Mouse (Mus musculus) heart, embryonic 14.5 days (tissue): ENCODE data around the gene Krt12. TPM values are rescaled to one million over a fixed set of nuclear protein-coding genes. Genes with fewer than 3 reads are reported as not detected.

ENCODE experiments used
- ATAC-seq: fragments of 200-750 bp; cut with Nextera tagmentation; 2 replicates; pipeline ENCODE4 v1.8.0; 2017; ENCODE audit warnings: low read depth, moderate TSS enrichment; ENCODE audit not compliant: insufficient number of reproducible peaks, insufficient read depth, low FRiP score
- H3K27ac ChIP-seq, 2 experiments: fragments of 200-500 bp in 1 of 2; fragments of 300-500 bp in 1 of 2; sonication (generic) in 1 of 2; replicated peaks in 1 of 2; 2 replicates each; pipeline ENCODE4 v1.5.1; 2012 to 2014; ENCODE audit warnings: low read depth in 2 of 2, low read length in 2 of 2, control low read depth in 1 of 2, mild to moderate bottlenecking in 1 of 2, mixed read lengths in 1 of 2; ENCODE audit not compliant: control insufficient read depth in 1 of 2, insufficient read depth in 1 of 2
- H3K27me3 ChIP-seq: fragments of 300-500 bp; sonication (generic); 2 replicates; pipeline ENCODE4 v1.6.1; 2014; ENCODE audit warnings: mild to moderate bottlenecking, low read length, control low read depth; ENCODE audit not compliant: control insufficient read depth, insufficient read depth
- H3K36me3 ChIP-seq: fragments of 300-500 bp; sonication (generic); 2 replicates; pipeline ENCODE4 v1.6.1; 2014; ENCODE audit warnings: mild to moderate bottlenecking, control low read depth, low read length, mixed read lengths; ENCODE audit not compliant: control insufficient read depth, insufficient read depth
- H3K4me1 ChIP-seq, 2 experiments: fragments of 200-500 bp in 1 of 2; fragments of 300-500 bp in 1 of 2; sonication (generic) in 1 of 2; 2 replicates each; pipeline ENCODE4 v1.6.1; 2012 to 2014; ENCODE audit warnings: low read length in 2 of 2, control low read depth in 1 of 2, mixed read lengths in 1 of 2; ENCODE audit not compliant: control insufficient read depth in 2 of 2, insufficient read depth in 2 of 2
- H3K4me2 ChIP-seq: fragments of 300-500 bp; sonication (generic); 2 replicates; pipeline ENCODE4 v1.6.1; 2014; ENCODE audit warnings: mild to moderate bottlenecking, low read length
- H3K4me3 ChIP-seq, 2 experiments: fragments of 200-500 bp in 1 of 2; fragments of 300-500 bp in 1 of 2; sonication (generic) in 1 of 2; 2 replicates each; pipeline ENCODE4 v1.5.1; 2012 to 2014; ENCODE audit warnings: low read length in 2 of 2, mild to moderate bottlenecking in 2 of 2, control low read depth in 1 of 2, low read depth in 1 of 2, moderate library complexity in 1 of 2; ENCODE audit not compliant: control insufficient read depth in 1 of 2, insufficient read depth in 1 of 2
- H3K9ac ChIP-seq: fragments of 300-500 bp; sonication (generic); 2 replicates; pipeline ENCODE4 v1.6.1; 2014; ENCODE audit warnings: mild to moderate bottlenecking, low read length
- H3K9me3 ChIP-seq: fragments of 300-500 bp; sonication (generic); 2 replicates; pipeline ENCODE4 v1.6.1; 2016; ENCODE audit warnings: low read length, control low read depth; ENCODE audit not compliant: control insufficient read depth
- WGBS: fragments of 180-500 bp; shearing (Covaris S2); extraction: QIAGEN DNeasy Blood & Tissue Kit; methylation state at CpG from one replicate; pipeline ENCODE4 v1.1.7; 2014; 5-methylcytosine and 5-hydroxymethylcytosine counted together
- polyA plus RNA-seq: library from polyadenylated mRNA; unstranded; fragments of >200 nt; fragmentation: Nextera tagmentation; extraction: Ambion mirVana; gene quantifications from 2 replicates; pipeline ENCODE4 v1.2.1, GENCODE M21; 2014

Gene Krt12
- polyA plus RNA-seq, 1 experiment from 2014 or later = not detected

GRCm38 (mm10) chr11:99420586-99420985 lies 1.5 kb downstream of the Krt12 start:
- H3K9me3 ChIP-seq = no peaks in the 10 kb centered on the region
- no peak overlapping the region for H3K27ac ChIP-seq
- H3K4me2 ChIP-seq = no peak overlapping the region
- no peak for ATAC-seq
- no peak overlapping the region for H3K4me3 ChIP-seq
- H3K9ac ChIP-seq = no peak overlapping the region
- H3K27me3 ChIP-seq = no peaks in the 10 kb centered on the region
- H3K36me3 ChIP-seq = no peaks in the 10 kb centered on the region
- H3K4me1 ChIP-seq = no peaks in the 10 kb centered on the region
- 36% methylated on average over 10 of the region's 10 CpGs for WGBS

DNA sequence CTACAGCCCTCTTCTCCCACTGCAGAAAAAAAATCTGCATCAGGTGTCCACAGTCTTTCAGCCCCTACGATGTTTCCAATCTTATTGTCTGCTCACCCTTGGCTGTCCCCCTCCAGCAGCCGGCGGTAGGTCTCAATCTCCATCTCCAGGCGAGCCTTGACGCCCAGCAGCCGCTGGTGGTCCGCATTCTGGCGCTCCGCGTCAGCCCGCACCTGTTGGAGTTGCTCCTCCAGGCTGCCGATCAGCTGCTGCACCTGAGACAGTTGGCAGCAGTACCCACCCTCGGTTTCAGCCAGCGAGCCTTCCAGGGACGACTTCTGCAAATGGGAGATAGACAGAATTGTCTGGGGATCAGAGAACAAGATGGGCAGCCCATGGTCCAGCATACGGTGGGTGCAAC lies 4.2 kb downstream of the Krt12 start:
- no peak for ATAC-seq

DNA sequence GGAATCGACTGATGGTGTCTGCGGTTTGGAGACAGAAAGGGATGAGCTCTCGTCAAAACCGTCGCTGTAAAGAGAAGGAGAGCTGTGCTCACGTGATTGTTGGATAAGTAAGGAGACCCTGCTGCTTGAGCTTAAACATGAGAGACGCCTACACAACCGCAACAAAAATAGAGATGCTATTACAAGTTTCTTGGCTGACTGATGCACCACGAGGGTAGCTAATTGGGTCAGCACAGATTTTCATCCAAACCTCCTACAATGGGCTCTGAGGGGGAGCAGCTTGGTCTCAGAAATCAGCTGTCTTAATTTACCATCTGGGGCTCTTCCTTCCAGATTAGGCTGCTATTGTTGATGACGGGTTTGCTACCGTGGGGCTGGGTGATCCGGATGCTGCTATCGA lies 5.2 kb downstream of the Krt12 start:
- Histone ChIP-seq H3K4me2 (no peak overlapping the region), H3K27ac (no peak overlapping the region), H3K9ac (no peak overlapping the region), H3K9me3 (no peaks in the 10 kb centered on the region), H3K36me3 (no peaks in the 10 kb centered on the region), H3K27me3 (no peaks in the 10 kb centered on the region), H3K4me3 (no peak overlapping the region), H3K4me1 (no peaks in the 10 kb centered on the region)
- ATAC-seq = no peak
- WGBS = 74% methylated on average over 13 of the region's 13 CpGs

More for the DNA sequence above, 4.2 kb downstream of the Krt12 start:
- Histone ChIP-seq H3K36me3 (no peaks in the 10 kb centered on the region), H3K4me1 (no peaks in the 10 kb centered on the region), H3K4me3 (no peak overlapping the region), H3K9me3 (no peaks in the 10 kb centered on the region), H3K27ac (no peak overlapping the region), H3K4me2 (no peak overlapping the region), H3K9ac (no peak overlapping the region), H3K27me3 (no peaks in the 10 kb centered on the region)
- WGBS = 57% methylated on average over 16 of the region's 16 CpGs

DNA sequence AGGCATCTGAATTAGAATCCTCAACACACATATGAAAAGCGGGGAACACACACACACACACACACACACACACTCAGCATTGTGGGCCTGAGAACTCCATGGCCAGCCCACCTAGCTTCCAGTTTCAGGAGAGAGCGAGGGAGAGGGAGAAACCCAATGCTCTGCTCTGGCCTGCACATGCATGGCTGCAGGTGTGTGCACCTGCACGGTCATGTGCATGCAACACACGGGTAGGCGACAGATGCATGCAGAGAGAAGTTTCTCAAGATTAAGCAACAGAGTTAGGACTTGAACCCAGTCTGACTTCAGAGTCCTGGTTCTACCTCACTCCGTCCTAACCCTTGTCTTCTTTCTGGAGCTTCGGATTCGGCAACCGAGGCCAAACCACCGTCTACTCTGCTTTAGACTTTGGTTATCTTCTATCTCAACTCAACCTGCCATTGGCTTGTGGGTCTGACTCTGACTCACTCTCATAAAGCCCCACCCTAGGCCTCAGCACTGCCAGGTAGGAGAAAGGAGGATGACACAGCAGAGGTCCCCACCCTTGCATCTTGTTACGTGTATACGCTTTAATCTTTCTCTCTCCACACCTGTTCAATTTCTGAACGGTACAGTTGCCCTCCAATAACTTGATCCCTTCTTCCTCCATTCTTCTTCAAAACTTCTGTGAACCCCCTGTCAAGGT lies 7.5 kb downstream of the Krt12 start:
- H3K4me1 ChIP-seq = no peaks in the 10 kb centered on the region
- H3K4me2 ChIP-seq = no peak overlapping the region
- H3K4me3 ChIP-seq = no peak overlapping the region
- no peak overlapping the region for H3K27ac ChIP-seq
- WGBS = 87% methylated on average over 13 of the region's 13 CpGs
- no peak overlapping the region for H3K9ac ChIP-seq
- ATAC-seq = no peak
- H3K27me3 ChIP-seq = no peaks in the 10 kb centered on the region
- no peaks in the 10 kb centered on the region for H3K36me3 ChIP-seq
- H3K9me3 ChIP-seq = no peaks in the 10 kb centered on the region

- peaks cover 3% of the 10 kb centered on the region; the same call in 1 of the 2 replicates for H3K27me3 ChIP-seq
- H3K9me3 ChIP-seq = no peaks in the 10 kb centered on the region
- 16% methylated on average over 6 of the region's 6 CpGs for WGBS
- no peak overlapping the region for H3K4me3 ChIP-seq
- H3K4me2 ChIP-seq = no peak overlapping the region
- no peak for ATAC-seq
- no peaks in the 10 kb centered on the region for H3K4me1 ChIP-seq
- H3K9ac ChIP-seq = no peak overlapping the region
- no peak overlapping the region for H3K27ac ChIP-seq
- H3K36me3 ChIP-seq = no peaks in the 10 kb centered on the region
These were observed 8.8 kb downstream of the Krt12 start for GRCm38 (mm10) chr11:99413247-99413646.

GRCm38 (mm10) chr11:99406186-99406585 lies 15.9 kb downstream of the Krt12 start:
- Histone ChIP-seq H3K36me3 (no peaks in the 10 kb centered on the region), H3K4me2 (no peak overlapping the region), H3K27me3 (peaks cover 7% of the 10 kb centered on the region; the same call in 1 of the 2 replicates), H3K27ac (no peak overlapping the region), H3K9ac (no peak overlapping the region), H3K4me3 (no peak overlapping the region), H3K9me3 (no peaks in the 10 kb centered on the region), H3K4me1 (no peaks in the 10 kb centered on the region)
- 63% methylated on average over 10 of the region's 10 CpGs for WGBS
- no peak for ATAC-seq

DNA sequence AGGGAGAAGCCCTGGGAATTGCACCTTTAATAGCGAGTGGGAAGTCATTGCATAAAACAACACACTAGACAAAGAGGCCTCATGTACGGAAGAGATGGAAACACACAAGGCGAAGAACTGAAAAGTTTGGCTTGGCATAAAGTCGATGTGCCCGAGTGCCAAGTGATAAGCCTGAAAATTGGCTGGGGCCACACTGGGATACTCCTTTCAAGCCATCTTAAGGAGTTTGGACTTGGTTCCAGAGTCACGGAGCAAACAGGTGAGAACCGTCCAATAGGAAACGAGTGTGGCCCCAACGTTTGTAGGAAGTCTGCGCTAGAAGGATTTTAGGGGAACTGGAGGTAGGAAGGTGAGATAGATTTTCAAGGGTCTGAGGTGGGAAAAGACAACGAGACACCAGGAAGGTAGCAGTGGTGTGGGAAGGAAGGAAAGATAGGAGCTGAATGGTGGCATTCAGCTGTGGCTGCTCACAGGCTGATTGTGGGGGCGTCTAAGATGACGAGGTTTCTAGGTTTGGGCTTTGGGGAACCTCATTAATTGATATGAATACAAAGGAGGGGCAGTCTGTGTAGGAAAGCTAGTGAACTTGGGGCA lies 22.0 kb downstream of the Krt12 start:
- H3K36me3 ChIP-seq = no peaks in the 10 kb centered on the region
- WGBS = 77% methylated on average over 13 of the region's 13 CpGs
- H3K27me3 ChIP-seq = peaks cover 23% of the 10 kb centered on the region; the same call in 1 of the 2 replicates
- no peak overlapping the region for H3K27ac ChIP-seq
- no peak overlapping the region for H3K4me3 ChIP-seq
- no peak for ATAC-seq
- H3K4me2 ChIP-seq = no peak overlapping the region
- H3K9me3 ChIP-seq = no peaks in the 10 kb centered on the region
- H3K9ac ChIP-seq = no peak overlapping the region
- H3K4me1 ChIP-seq = no peaks in the 10 kb centered on the region

GRCm38 (mm10) chr11:99398832-99399231 lies 23.2 kb downstream of the Krt12 start:
- 51% methylated on average over 8 of the region's 8 CpGs for WGBS
- no peak for ATAC-seq
- no peaks in the 10 kb centered on the region for H3K9me3 ChIP-seq
- peaks cover 23% of the 10 kb centered on the region; the same call in 1 of the 2 replicates for H3K27me3 ChIP-seq
- H3K4me2 ChIP-seq = no peak overlapping the region
- no peak overlapping the region for H3K4me3 ChIP-seq
- no peak overlapping the region for H3K27ac ChIP-seq
- H3K9ac ChIP-seq = no peak overlapping the region
- no peaks in the 10 kb centered on the region for H3K4me1 ChIP-seq
- no peaks in the 10 kb centered on the region for H3K36me3 ChIP-seq
